Mouse (Mus musculus) forebrain, embryonic 13.5 days (tissue): ENCODE results near the gene 2210407C18Rik. TPM values are rescaled to one million over a fixed set of nuclear protein-coding genes. Genes with fewer than 3 reads are reported as not detected.

Experiments
- ATAC-seq: fragments of 200-750 bp; cut with Nextera tagmentation; 2 replicates; pipeline ENCODE4 v1.8.0; 2017
- H3K27ac ChIP-seq: fragments of 300-500 bp; sonication (generic); 2 replicates; pipeline ENCODE4 v1.5.1; 2015; ENCODE audit warnings: inconsistent platforms, mild to moderate bottlenecking, moderate library complexity
- H3K27me3 ChIP-seq: fragments of 300-500 bp; sonication (generic); 2 replicates; pipeline ENCODE4 v1.6.1; 2015; ENCODE audit warnings: mild to moderate bottlenecking, inconsistent platforms
- H3K36me3 ChIP-seq: fragments of 300-500 bp; sonication (generic); 2 replicates; pipeline ENCODE4 v1.6.1; 2015; ENCODE audit warnings: mild to moderate bottlenecking, inconsistent platforms; ENCODE audit not compliant: poor library complexity, severe bottlenecking
- H3K4me1 ChIP-seq: fragments of 300-500 bp; sonication (generic); 2 replicates; pipeline ENCODE4 v1.6.1; 2015; ENCODE audit warnings: inconsistent platforms
- H3K4me2 ChIP-seq: fragments of 300-500 bp; sonication (generic); 2 replicates; pipeline ENCODE4 v1.6.1; 2015; ENCODE audit warnings: inconsistent platforms, mild to moderate bottlenecking, moderate library complexity
- H3K4me3 ChIP-seq: fragments of 300-500 bp; sonication (generic); 2 replicates; pipeline ENCODE4 v1.5.1; 2015; ENCODE audit warnings: mild to moderate bottlenecking, inconsistent platforms
- H3K9ac ChIP-seq: fragments of 300-500 bp; sonication (generic); 2 replicates; pipeline ENCODE4 v1.6.1; 2015; ENCODE audit warnings: mild to moderate bottlenecking, inconsistent platforms
- H3K9me3 ChIP-seq: fragments of 300-500 bp; sonication (generic); replicated peaks from 2 replicates; pipeline ENCODE4 v1.6.1; 2016; ENCODE audit warnings: inconsistent platforms
- WGBS: fragments of 180-500 bp; shearing (Covaris S2); methylation state at CpG from one replicate; pipeline ENCODE4 v1.1.7; 2015; 5-methylcytosine and 5-hydroxymethylcytosine counted together
- polyA plus RNA-seq: library from polyadenylated mRNA; unstranded; fragments of >200 nt; fragmentation: Nextera tagmentation; extraction: Ambion mirVana; gene quantifications from 2 replicates; pipeline ENCODE4 v1.2.1, GENCODE M21; 2015

2210407C18Rik gene
- polyA plus RNA-seq, 1 experiment from 2014 or later: not detected

GRCm38 (mm10) chr11:58618793-58619192, 2.9 kb upstream of the 2210407C18Rik start:
- H3K27ac ChIP-seq: no peak overlapping the region
- no peaks in the 10 kb centered on the region for H3K4me1 ChIP-seq
- H3K4me2 ChIP-seq: no peak overlapping the region
- no peaks in the 10 kb centered on the region for H3K36me3 ChIP-seq
- H3K9me3 ChIP-seq: no peaks in the 10 kb centered on the region
- 60% methylated on average over 6 of the region's 6 CpGs for WGBS
- no peak overlapping the region for H3K4me3 ChIP-seq
- no peaks in the 10 kb centered on the region for H3K27me3 ChIP-seq
- no peak overlapping the region for H3K9ac ChIP-seq
- ATAC-seq: no peak

- no peak overlapping the region for H3K4me2 ChIP-seq
- H3K27ac ChIP-seq: no peak overlapping the region
- H3K4me1 ChIP-seq: no peaks in the 10 kb centered on the region
- no peaks in the 10 kb centered on the region for H3K27me3 ChIP-seq
- no peaks in the 10 kb centered on the region for H3K9me3 ChIP-seq
- no peak overlapping the region for H3K9ac ChIP-seq
- no peak for ATAC-seq
- H3K36me3 ChIP-seq: no peaks in the 10 kb centered on the region
- WGBS: 69% methylated on average over 3 of the region's 3 CpGs
- H3K4me3 ChIP-seq: no peak overlapping the region
Observed at GRCm38 (mm10) chr11:58618369-58618768, 2.5 kb upstream of the 2210407C18Rik start.

GRCm38 (mm10) chr11:58614526-58614925, 1.3 kb downstream of the 2210407C18Rik start:
- Histone ChIP-seq H3K4me1 (no peaks in the 10 kb centered on the region), H3K4me2 (no peak overlapping the region), H3K27me3 (no peaks in the 10 kb centered on the region), H3K4me3 (no peak overlapping the region), H3K27ac (no peak overlapping the region), H3K9me3 (no peaks in the 10 kb centered on the region), H3K9ac (no peak overlapping the region), H3K36me3 (no peaks in the 10 kb centered on the region)
- ATAC-seq: no peak

GRCm38 (mm10) chr11:58613359-58613758, 2.5 kb downstream of the 2210407C18Rik start:
- WGBS: 80% methylated on average over 3 of the region's 3 CpGs
- no peak for ATAC-seq
- Histone ChIP-seq H3K27ac (no peak overlapping the region), H3K9ac (no peak overlapping the region), H3K4me1 (no peaks in the 10 kb centered on the region), H3K9me3 (no peaks in the 10 kb centered on the region), H3K36me3 (no peaks in the 10 kb centered on the region), H3K27me3 (no peaks in the 10 kb centered on the region), H3K4me2 (no peak overlapping the region), H3K4me3 (no peak overlapping the region)

GRCm38 (mm10) chr11:58607030-58607429, 8.8 kb downstream of the 2210407C18Rik start:
- Histone ChIP-seq H3K4me3 (no peak overlapping the region), H3K9ac (no peak overlapping the region), H3K9me3 (no peaks in the 10 kb centered on the region), H3K27ac (no peak overlapping the region), H3K36me3 (no peaks in the 10 kb centered on the region), H3K4me1 (no peaks in the 10 kb centered on the region), H3K27me3 (no peaks in the 10 kb centered on the region), H3K4me2 (no peak overlapping the region)
- ATAC-seq: no peak
- 89% methylated on average over 6 of the region's 6 CpGs for WGBS

GRCm38 (mm10) chr11:58606177-58606919, 9.5 kb downstream of the 2210407C18Rik start:
- Histone ChIP-seq H3K4me1 (no peaks in the 10 kb centered on the region), H3K9me3 (no peaks in the 10 kb centered on the region), H3K9ac (no peak overlapping the region), H3K4me2 (no peak overlapping the region), H3K27me3 (no peaks in the 10 kb centered on the region), H3K27ac (no peak overlapping the region), H3K36me3 (no peaks in the 10 kb centered on the region), H3K4me3 (no peak overlapping the region)
- ATAC-seq: no peak
- WGBS: 88% methylated on average over 12 of the region's 12 CpGs

GRCm38 (mm10) chr11:58605228-58605627, 10.6 kb downstream of the 2210407C18Rik start:
- no peaks in the 10 kb centered on the region for H3K36me3 ChIP-seq
- H3K9me3 ChIP-seq: no peaks in the 10 kb centered on the region

GRCm38 (mm10) chr11:58604688-58605087, 11.2 kb downstream of the 2210407C18Rik start:
- no peaks in the 10 kb centered on the region for H3K9me3 ChIP-seq
- no peak for ATAC-seq
- WGBS: 66% methylated on average over 2 of the region's 2 CpGs
- no peak overlapping the region for H3K9ac ChIP-seq
- H3K4me1 ChIP-seq: no peaks in the 10 kb centered on the region
- H3K4me2 ChIP-seq: no peak overlapping the region
- H3K27me3 ChIP-seq: no peaks in the 10 kb centered on the region
- no peaks in the 10 kb centered on the region for H3K36me3 ChIP-seq
- no peak overlapping the region for H3K4me3 ChIP-seq
- no peak overlapping the region for H3K27ac ChIP-seq

More at GRCm38 (mm10) chr11:58605228-58605627, 10.6 kb downstream of the 2210407C18Rik start:
- H3K27me3 ChIP-seq: no peaks in the 10 kb centered on the region
- H3K4me2 ChIP-seq: no peak overlapping the region
- no peak overlapping the region for H3K27ac ChIP-seq
- H3K4me1 ChIP-seq: no peaks in the 10 kb centered on the region
- no peak overlapping the region for H3K9ac ChIP-seq
- WGBS: 89% methylated on average over 3 of the region's 3 CpGs
- no peak for ATAC-seq
- no peak overlapping the region for H3K4me3 ChIP-seq

GRCm38 (mm10) chr11:58602800-58603560, 12.9 kb downstream of the 2210407C18Rik start:
- Histone ChIP-seq H3K36me3 (no peaks in the 10 kb centered on the region), H3K4me2 (no peak overlapping the region), H3K27me3 (no peaks in the 10 kb centered on the region), H3K9ac (no peak overlapping the region), H3K4me1 (no peaks in the 10 kb centered on the region), H3K9me3 (no peaks in the 10 kb centered on the region), H3K4me3 (no peak overlapping the region), H3K27ac (no peak overlapping the region)
- no peak for ATAC-seq
- 87% methylated on average over 6 of the region's 6 CpGs for WGBS

GRCm38 (mm10) chr11:58602062-58602461, 13.8 kb downstream of the 2210407C18Rik start:
- H3K27me3 ChIP-seq: no peaks in the 10 kb centered on the region

GRCm38 (mm10) chr11:58597837-58598236, 18.0 kb downstream of the 2210407C18Rik start:
- no peak overlapping the region for H3K9ac ChIP-seq

More at GRCm38 (mm10) chr11:58602062-58602461, 13.8 kb downstream of the 2210407C18Rik start:
- no peak overlapping the region for H3K27ac ChIP-seq
- no peak overlapping the region for H3K4me2 ChIP-seq
- H3K9ac ChIP-seq: no peak overlapping the region
- no peaks in the 10 kb centered on the region for H3K9me3 ChIP-seq
- H3K36me3 ChIP-seq: no peaks in the 10 kb centered on the region
- H3K4me1 ChIP-seq: no peaks in the 10 kb centered on the region
- ATAC-seq: no peak
- H3K4me3 ChIP-seq: no peak overlapping the region

GRCm38 (mm10) chr11:58594814-58595213, 21.1 kb downstream of the 2210407C18Rik start, which contains the start of gene Olfr324:
Gene Olfr324, plus strand, starts transcription at chr11:58595114.
- no peak within 1 kb of the TSS for H3K9ac ChIP-seq
- H3K4me2 ChIP-seq: no peak within 1 kb of the TSS
- H3K27ac ChIP-seq: no peak within 1 kb of the TSS
- WGBS: 85% methylated on average over 6 of the region's 6 CpGs
- H3K4me3 ChIP-seq: no peak within 1 kb of the TSS
- ATAC-seq: no peak
- H3K27me3 ChIP-seq: no peaks in the 10 kb centered on the region
- no peaks in the 10 kb centered on the region for H3K36me3 ChIP-seq
- H3K4me1 ChIP-seq: no peaks in the 10 kb centered on the region
- H3K9me3 ChIP-seq: no peaks in the 10 kb centered on the region

More at GRCm38 (mm10) chr11:58597837-58598236, 18.0 kb downstream of the 2210407C18Rik start:
- H3K27me3 ChIP-seq: no peaks in the 10 kb centered on the region
- H3K9me3 ChIP-seq: no peaks in the 10 kb centered on the region
- no peak overlapping the region for H3K4me3 ChIP-seq
- no peaks in the 10 kb centered on the region for H3K36me3 ChIP-seq
- 92% methylated on average over 13 of the region's 13 CpGs for WGBS
- H3K27ac ChIP-seq: no peak overlapping the region
- H3K4me2 ChIP-seq: no peak overlapping the region
- no peak for ATAC-seq
- no peaks in the 10 kb centered on the region for H3K4me1 ChIP-seq
